Mouse (Mus musculus) retina, postnatal 1 day (tissue): ENCODE measurements around the gene Cenpm.

ENCODE experiments used
- DNase-seq: peaks from one replicate; pipeline ENCODE4 v3.0.0-alpha.2; 2012

Gene Cenpm

DNA sequence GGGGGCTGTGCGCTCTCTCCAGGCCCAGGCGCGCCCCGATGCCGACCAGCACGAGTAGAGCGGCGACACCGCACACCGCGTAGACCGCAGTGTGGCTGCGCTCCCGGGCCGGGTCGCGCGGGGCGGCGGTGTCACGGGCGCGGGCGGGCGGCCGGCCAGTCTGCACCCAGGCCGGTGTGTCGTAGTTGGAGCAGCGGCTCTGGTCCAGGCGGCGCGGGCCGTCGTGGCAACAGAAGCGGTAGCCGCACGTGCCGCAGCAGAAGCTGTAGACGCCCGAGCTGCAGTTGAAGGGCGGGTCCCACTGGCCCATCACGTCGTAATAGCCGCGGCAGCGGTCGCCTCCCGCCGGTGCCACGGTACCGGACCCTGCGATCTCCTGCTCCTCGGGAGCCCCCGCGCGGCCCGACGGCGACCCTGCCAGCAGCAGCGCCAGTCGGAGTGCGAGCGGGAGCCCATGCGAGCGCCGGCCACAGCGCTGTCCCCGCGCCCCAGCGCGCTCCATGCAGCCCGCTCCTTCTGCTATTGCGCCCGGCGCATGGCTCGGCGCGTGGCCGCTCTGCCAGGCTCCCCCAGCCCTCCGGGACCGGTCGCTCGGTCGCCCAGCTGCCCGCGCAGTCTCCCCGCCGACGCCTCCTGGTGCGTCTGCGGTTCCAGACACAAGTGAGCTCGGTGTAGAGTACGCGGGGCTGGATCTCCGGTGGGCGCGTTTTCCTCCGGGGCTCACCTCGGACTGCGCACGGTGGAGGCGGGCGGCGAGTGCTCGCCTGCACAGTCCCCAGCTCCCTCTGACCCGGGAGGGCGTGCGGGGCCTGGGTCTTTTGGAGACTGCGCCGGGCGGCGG, 32.4 kb downstream of the Cenpm start:
- peak; percentile 67 for DNase-seq

DNA sequence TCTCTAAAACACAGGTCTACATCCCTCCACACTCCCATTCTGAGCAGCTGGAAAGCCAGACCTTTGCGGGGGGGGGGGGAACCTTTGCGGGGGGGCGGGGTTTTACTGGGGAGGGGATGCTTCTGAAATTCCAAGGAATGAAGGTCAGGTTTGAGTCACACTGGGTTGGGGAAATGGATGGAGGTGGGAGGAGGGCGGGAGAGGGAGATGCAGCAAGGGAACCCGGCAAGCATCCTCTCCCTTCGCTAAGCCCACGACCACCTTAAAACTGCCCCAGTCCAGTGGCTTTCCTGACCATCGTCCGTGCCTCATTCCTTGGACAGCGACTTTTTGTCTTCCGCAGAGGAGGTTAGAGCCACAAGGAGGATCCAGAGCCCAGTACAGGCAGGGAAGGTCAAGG, 33.3 kb downstream of the Cenpm start:
- no peak for DNase-seq

DNA sequence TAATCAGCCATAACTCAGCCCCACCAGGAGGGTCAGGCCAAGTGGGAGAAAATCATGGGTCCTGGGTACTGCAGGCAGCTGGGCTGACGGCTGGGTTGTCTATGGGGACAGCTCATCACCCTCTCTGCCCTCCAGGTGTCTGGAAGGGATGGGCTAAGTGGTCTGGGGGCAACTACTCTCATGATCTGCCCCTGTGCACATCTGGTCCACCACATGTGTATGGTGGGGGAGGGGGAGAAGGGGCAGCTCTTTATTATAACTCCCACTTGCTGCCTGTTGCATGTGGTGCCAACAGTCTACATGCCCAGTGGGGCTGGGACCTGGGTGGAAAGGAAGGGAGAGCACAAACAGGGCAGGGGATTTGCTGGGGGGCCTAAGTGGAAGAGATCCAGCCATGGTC, 33.7 kb downstream of the Cenpm start:
- no peak for DNase-seq

DNA sequence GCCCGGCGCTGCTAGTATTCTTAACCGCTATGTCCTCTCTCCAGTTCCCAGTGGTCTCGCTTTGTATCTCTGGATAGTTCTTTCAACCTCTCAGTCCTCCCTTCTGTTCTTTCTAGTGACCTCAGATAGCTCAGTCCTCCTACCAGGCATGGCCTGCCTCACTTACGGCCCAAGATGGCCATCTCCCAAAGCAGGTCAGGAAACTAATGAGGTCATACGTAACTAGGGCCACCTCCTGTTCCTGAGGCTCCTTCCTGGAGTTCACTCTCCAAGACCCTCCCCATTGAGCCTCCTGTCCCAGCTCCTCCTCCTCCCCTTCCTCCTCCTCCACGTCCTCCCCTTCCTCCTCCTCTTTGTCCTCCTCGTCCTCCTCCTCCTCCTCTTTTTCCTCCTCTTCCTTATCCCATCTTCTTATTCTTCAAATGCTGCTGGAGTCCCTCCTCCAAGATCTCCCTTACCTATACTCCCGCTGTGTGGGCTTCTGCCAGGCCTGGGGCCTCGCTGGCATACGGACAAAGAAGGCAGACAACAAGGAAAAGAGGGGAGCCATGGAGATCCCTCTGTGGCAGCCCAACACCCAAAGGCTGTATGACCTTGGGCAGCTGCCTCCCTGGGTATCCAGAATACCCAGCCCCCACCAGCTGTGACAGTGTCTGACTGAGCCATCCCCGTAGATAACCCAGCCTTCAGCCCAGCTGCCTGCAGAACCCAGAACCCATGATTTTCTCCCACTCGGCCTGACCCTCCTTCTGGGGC, 35.1 kb downstream of the Cenpm start:
- no peak for DNase-seq

DNA sequence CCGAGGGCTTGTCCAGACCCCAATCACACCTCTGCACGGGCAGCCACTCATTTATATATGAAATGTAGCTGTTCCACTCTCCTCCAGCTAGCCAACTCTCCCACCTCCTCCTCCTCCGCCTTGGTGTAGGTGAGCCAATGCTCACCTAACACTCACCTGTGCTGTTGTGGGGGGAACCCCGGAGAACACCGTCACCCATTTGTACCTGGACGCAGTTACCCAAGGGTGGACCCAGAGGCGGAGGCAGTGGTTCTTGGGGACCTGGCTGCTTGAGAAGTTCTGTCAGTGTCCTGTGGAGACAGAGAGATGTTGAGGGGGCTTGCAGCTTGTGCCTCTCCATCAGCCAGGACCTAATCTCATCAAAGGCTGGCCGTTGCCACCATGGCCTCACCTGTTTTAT, 36.2 kb downstream of the Cenpm start:
- DNase-seq: no peak

DNA sequence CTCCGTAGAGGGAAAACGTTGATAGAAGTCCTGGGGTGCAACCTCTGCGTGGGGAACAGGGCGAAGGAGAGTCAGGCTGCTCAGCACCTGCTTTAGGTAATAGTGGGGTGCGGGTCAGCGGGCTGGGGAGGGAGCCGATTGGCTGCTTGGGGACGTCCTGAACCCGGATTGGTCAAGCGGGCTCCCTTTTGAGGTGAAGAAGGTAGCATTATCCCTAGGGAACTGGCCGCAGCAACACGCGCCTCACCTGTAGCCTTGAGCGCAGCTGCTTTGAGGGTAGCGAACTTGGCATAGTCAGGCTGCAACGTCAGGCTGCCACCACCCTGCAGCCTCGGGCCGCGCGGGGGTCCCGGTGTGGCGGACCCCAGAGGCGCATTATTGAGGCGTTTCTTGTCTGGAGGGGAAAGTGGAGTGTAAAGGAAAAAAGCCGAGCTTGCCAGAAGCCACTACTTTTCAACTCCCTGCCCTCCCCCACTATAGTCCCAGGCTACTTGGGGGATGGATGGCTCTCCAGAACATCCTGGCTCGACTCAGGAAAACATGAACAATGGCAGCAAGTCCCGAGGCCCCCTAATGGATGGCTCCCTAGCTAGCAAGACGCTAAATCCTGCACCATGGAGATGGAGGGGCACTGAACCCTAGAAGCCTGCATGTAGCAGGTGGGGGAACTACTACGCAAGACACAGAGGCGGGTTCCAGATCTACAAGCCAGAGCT, 36.9 kb downstream of the Cenpm start:
- DNase-seq: peak; percentile 25

DNA sequence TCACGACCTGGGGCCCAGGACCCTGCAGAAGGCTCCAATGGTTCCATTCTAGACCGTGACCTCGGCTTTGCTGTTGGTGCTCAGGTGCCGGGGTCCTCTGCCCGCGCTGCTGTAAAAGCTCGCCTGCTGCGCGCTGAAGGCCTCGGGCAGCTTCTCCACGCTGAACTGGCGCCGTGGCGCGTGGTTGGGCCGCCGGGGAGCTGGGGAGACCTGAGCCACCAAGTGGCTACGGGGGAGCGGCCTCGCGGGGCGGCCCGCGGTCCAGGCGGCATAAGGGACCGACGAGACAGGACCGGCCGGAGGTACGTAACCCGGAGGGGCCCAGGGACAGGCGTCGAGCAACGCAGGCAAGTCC, 37.5 kb downstream of the Cenpm start:
- DNase-seq: no peak

DNA sequence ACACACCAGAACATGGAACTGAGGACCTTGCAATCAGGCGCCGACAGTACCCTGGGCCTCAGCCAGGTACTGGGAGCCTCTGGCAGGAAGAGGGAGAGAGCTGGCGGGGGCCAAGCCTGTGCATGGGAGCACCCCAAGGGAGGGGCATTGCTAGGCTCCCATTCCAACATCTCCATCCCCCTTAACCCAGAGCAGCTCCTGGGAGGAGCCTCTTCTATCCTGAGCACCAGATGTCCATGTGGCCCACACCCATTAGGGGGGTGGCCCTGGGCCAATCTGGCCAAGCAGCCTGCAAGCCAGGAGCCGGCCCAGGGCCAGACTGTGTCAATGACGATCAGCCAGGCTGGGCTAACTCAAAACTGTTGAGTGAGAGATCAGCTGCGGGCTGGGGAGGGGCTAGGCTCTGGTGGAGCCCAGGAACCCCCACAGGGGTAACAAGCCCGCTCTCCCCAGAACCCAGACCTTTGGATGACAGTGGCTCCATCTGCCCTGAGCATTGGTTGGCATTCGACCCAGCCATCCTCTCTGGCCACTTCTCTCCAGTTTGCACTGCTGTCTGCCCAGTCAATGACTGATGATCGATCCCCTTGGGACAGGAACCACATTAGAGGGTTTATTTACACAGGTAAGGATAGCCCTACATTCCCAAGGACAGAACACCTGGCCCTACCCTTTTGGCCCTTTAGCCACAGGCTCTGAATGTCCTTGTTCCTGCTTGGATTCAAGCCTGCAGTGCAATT, 38.0 kb downstream of the Cenpm start:
- peak; percentile 81 for DNase-seq

DNA sequence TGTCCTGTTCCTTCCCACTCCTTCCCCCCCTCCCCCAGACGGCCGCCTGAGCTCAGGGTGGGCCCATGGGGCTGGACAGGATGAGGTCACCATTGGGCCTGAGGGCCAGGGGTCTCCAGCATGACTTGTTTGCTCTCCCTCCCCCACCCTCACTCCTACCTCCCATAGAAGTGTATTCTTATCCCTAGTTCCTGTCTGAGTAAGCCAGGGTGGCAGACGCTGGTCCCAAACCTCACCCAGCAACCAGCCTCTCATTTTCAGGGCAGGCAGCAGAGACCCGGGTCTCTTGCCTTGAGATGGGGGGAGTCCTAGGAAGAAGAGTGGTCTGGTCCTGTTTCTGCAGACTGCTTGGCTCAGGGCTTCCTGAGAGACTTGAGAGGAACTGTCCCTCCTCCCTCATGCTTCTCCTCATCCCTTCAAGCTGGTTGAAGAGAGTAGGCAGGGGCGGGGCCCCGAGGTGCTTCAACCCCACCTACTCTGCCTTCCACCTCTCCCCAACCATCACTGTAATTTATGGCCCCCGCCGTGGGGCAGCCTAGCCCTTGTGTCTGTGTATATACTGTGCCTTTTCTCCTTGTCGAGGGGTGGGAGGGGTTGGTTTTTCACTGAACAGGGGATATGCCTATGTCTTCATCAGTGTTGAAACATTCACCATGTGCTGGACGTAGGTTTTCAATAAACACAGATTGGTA, 39.7 kb downstream of the Cenpm start:
- no peak for DNase-seq

DNA sequence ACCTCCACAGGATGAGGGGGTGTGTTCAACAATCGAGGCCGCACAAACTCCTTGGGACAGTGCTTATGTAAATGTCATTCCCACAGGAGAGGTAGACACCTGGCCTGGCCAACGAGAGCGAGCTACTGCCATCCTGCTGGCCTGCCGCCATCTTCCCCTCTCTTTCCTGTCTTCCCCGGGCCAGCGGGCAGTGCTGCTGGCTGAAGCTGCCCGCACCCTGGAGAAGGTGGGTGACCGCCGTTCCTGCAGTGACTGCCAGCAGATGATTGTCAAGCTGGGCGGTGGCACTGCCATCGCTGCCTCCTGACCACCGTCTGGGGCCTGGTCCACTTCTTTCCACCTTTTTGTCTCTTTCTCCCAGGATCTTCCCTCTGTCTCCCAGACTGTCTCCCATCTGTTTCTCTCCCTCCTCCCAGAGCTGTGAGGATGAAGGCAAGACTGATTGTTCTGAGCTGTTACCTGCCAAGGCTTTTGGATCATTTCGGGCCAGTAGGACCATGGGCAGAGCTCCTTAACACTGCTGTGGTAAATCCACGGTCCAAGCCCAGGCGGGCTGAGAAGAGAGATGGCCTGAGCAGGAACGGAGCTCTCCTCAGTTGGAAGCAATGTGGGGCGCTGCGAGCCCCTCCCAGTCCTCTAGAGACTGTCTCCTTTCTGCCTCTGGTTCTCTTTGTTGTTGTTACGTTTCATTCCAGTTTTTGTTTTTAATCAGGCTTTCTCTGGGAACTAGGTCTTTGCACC, 40.8 kb downstream of the Cenpm start:
- no peak for DNase-seq

DNA sequence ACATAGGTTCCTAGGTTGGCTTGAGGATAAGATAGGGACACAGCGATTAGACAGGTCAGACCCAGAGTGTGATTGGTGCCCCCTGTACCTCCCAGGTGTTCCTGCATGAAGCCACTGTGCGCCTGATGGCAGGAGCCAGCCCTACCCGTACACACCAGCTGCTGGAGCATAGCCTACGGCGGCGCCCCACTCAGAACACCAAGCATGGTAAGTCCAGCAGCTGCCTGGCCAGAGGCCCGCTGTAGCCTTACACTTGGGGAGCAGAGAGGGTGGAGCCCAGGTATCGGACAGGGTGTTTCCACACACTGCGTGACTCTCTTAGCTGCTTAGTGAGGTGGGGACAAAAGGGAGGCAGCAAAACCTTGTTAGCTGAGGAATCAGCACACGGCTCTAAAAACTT, 41.5 kb downstream of the Cenpm start:
- DNase-seq: no peak

DNA sequence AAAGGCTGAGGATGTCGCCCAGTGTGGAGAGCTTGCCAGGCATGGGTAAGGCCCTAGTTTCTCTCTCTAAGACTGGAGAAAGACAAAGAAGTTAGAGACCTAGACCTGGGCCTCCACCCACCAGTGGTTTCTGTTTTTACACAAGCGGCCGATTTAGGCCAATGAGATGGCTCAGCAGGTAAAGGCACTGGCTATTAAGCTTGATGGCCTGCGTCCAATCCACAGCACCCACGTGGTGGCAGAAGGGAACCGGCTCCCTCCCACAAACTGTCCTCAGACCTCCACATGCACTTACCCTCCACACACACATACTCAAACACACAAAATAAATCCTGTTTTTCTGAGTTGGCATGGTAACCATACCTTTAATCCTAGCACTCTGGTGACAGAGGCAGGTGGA, 42.5 kb downstream of the Cenpm start:
- DNase-seq: no peak

DNA sequence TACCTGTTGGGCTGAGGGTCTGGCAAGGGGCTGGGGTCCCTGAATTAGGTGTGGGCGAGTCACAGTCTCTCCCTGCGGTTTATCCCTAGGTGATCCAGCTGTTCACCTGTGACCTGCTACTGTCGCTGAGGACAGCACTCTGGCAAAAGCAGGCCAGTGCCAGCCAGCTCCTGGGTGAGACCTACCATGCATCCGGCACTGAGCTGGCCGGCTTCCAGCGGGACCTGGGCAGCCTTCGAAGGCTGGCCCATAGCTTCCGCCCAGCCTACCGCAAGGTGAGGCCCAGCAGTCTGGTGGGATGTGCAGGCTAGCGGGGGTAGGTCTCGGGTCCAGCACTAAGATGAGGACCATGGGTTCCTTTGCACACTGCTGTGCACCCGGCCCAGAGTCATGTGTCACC, 45.0 kb downstream of the Cenpm start:
- DNase-seq: no peak

DNA sequence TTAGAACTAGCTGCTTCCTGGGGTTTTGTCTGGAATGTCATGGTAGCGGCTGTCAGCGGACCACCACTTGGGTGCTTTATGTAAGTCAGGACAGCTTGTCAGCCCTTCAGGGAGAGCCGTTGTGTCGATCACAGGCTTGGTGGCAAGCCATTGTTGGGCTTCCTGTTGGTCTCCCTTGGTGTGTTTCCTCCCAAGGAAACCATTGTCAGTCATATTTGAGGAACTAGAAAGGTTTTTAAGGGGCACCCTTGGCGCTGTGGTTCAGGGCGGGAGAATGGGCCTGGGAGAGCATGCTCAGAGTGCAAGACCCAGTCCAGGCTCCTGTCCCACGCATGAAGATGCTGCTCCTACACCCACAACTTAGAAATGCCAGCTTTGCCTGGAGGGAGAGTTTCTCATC, 46.2 kb downstream of the Cenpm start:
- DNase-seq: no peak

DNA sequence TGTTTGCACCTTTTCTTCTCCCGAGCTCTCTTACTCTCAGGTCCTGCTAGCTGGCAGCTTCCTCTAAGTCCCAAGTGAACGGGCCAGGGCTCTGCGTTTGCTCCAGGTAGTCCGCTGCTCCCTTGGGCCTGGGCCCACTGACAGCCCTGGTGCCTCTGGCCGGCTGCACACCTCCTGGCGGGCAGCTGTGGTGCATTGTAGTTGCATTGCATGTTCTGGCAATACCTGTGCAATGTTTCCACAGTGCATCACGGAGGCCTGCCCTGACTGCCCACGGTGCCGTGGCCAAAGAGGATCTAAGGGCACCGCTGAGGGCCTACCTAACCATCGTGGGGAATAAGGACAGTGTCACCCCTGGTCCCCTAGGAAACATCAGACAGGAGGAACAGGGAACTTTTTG, 46.6 kb downstream of the Cenpm start:
- DNase-seq: no peak

DNA sequence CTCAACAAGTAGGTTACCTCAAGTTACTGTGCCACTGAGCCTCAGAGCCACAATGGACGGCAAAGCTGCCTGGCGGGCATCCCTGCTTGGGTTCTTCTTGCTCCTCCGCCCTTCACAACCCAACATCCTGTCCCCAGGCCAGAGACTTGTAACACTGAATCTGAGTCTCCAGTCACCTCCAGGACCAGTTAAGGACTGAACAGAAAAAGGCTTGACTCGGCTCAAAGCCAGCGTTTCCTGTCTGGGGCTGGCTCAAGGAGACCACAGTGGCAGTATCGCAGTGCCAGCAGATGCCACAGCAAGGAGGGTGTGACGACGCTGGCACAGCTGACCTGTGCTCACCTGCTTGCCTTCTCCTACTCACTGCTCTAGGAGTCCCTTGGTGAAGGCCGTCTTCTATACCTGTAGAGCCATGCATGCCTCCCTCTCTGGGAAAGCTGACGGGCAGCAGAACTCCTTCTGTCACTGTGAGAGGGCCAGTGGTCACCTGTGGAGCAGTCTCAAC, 47.2 kb downstream of the Cenpm start:
- no peak for DNase-seq

DNA sequence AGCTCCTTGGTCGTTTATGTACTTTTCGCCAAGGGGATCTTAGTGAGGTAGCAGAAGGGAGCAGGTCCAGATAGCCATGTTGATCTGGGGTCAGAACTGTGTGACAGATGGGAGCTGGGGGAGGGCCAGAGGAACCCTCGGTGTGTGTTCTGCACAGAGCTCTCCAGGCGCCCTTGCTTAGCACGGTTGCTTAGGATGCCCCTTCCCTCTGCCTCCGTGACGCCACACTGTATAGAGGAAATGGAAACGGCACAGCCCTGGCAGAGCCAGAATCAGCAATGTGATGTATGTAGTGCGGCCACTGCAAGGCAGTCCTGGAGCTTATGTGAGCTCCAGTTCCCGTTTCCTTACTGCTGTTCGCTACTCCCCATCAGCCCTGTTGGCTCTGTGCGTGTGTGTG, 48.2 kb downstream of the Cenpm start:
- no peak for DNase-seq

DNA sequence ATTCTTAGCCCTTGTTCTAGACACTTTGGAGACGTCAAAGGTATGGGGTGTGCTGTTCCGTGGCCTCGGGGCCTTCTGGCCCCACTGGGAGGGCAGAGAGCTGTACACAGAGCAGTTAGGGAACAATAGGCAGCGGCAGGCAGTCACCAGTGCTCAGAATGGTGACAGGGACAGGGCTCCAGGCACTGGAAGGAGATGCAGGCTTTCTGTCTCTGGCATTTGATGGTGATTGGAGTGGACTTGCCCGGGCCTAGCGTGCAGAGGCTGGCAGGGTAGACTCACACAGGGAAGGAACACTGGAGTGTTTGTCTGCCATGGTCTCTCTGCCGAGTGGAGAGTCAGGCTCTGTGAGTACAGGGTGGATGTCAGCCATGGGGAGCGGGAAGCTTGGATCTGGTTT, 51.9 kb downstream of the Cenpm start:
- DNase-seq: peak; percentile 93

DNA sequence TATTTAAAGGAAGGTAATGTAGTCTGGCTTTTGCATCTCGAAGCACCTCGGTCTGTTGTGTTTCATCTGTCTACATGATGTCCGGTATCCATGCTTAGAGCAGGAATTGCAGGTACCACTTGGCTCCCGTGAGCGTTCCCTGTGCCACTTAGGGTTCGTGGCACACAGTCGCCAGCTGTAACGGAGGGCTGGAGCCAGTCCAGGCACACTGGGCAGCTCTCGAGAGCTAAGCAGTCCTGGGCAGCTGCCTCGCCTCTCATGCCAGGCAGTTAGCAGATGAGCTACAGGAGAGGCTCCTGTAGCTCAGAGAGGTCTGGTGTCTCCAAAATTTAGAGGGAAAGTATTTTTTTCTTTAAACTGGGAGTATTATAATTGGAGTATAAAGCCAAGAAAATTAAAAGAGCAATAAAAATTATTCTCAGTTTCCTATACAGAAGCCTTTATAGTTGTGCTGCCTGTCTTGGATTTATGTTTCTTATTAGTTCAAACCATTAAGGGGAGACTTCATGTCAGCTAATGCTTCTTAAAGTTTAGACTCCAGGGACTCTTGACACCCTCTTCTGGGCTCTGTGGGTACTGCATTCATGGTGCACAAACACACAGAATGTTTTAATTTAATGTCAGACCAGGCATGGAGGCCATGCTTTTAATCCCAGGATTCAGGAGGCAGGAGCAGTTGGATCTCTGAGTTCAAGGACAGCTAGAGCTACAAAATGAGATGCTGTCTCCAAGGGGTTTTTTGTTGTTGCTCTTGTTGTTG, 55.9 kb downstream of the Cenpm start:
- peak; percentile 60 for DNase-seq

DNA sequence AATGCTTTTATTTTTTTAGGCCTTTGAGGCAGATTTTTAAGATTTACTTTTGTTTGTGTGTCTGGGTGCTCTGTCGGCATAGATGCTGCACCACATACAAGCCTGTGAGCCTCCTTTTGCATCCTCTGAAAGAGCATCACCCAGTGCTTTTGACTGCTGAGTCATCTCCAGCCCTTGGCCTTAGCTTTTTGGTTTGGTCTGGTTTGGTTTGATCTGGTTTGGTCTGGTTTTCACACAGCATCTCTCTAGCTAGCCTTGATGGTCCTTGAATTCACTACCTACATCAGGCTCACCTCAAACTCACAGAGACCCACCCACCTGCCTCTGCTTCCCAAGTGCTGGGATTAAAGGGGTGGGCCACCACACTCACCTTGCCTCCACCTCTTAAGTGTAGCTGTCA, 56.6 kb downstream of the Cenpm start:
- DNase-seq: no peak

DNA sequence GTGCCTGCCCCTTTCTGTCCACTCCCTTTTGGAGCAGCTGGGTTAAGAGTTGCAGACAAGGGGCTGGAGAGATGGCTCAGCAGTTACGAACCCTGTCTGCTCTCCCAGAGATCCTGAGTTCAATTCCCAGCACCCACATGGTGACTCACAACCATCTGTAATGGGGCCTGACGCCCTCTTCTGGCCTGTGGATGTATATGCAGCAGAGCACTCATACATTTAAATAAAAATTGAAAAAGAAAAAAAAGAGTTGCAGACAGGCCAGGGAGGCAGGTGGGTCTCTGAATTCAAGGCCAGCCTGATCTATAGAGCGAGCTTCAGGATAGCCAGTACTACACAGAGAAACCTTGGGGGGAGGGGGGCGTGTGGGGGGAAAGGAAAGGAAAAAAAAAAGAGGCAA, 57.1 kb downstream of the Cenpm start:
- DNase-seq: no peak
